Mouse (Mus musculus) myocyte (in vitro differentiated cells): ENCODE results near the gene Nlrp6. TPM values are rescaled to one million over a fixed set of nuclear protein-coding genes. Genes with fewer than 3 reads are reported as not detected.

Experiments used
- H3K27me3 ChIP-seq: one replicate; pipeline ENCODE4 v1.6.1; 2011; ENCODE audit not compliant: control insufficient read depth, insufficient read depth, insufficient read length
- H3K36me3 ChIP-seq: one replicate; pipeline ENCODE4 v1.6.1; 2011; ENCODE audit not compliant: control insufficient read depth, insufficient read depth
- H3K4me2 ChIP-seq: one replicate; pipeline ENCODE4 v1.6.1; 2011; ENCODE audit warnings: low read depth, control low read depth
- H3K4me3 ChIP-seq: one replicate; pipeline ENCODE4 v1.5.1; 2011; ENCODE audit warnings: mild to moderate bottlenecking, control low read depth, moderate library complexity
- H3K79me2 ChIP-seq: one replicate; pipeline ENCODE4 v1.6.1; 2011; ENCODE audit not compliant: control insufficient read depth, insufficient read depth
- H3ac ChIP-seq: one replicate; pipeline ENCODE4 v1.6.1; 2011; ENCODE audit not compliant: control insufficient read depth, insufficient read length
- CEBPB ChIP-seq: IDR thresholded peaks from 2 replicates; pipeline ENCODE4 v1.6.1; 2011; ENCODE audit warnings: mild to moderate bottlenecking, moderate library complexity; ENCODE audit not compliant: poor library complexity, insufficient read depth, severe bottlenecking
- E2F4 ChIP-seq: IDR thresholded peaks from one replicate; pipeline ENCODE4 v1.6.1; 2011; ENCODE audit warnings: mild to moderate bottlenecking, control low read depth, moderate library complexity; ENCODE audit not compliant: insufficient read depth
- MAX ChIP-seq: IDR thresholded peaks from one replicate; pipeline ENCODE4 v1.6.1; 2011; ENCODE audit warnings: low read depth, mild to moderate bottlenecking, control low read depth
- MYOD1 ChIP-seq, 3 experiments: IDR thresholded peaks; one replicate each; pipeline ENCODE4 v1.6.1; 2011; ENCODE audit warnings: control low read depth in 2 of 3, low read depth in 2 of 3, mild to moderate bottlenecking in 2 of 3, moderate library complexity in 1 of 3; ENCODE audit not compliant: insufficient read length in 2 of 3, control insufficient read depth in 1 of 3
- MYOG ChIP-seq, 3 experiments: IDR thresholded peaks; one replicate each; pipeline ENCODE4 v1.6.1; 2011; ENCODE audit warnings: control low read depth in 2 of 3, low read depth in 2 of 3, mild to moderate bottlenecking in 2 of 3; ENCODE audit not compliant: insufficient read length in 2 of 3, control insufficient read depth in 1 of 3, insufficient read depth in 1 of 3
- POLR2A ChIP-seq: IDR thresholded peaks from one replicate; pipeline ENCODE4 v1.6.1; 2011; ENCODE audit warnings: low read depth, mild to moderate bottlenecking, control low read depth, moderate library complexity; ENCODE audit not compliant: insufficient read length
- POLR2AphosphoS2 ChIP-seq: IDR thresholded peaks from one replicate; pipeline ENCODE4 v1.6.1; 2011; ENCODE audit warnings: low read depth, control low read depth; ENCODE audit not compliant: insufficient read length
- REST ChIP-seq: IDR thresholded peaks from one replicate; pipeline ENCODE4 v1.6.1; 2011; ENCODE audit warnings: mild to moderate bottlenecking, control low read depth, moderate library complexity; ENCODE audit not compliant: insufficient read depth, insufficient read length
- SRF ChIP-seq: IDR thresholded peaks from one replicate; pipeline ENCODE4 v1.6.1; 2011; ENCODE audit warnings: low read depth; ENCODE audit not compliant: control insufficient read depth, insufficient read length
- TCF12 ChIP-seq: IDR thresholded peaks from one replicate; pipeline ENCODE4 v1.6.1; 2011; ENCODE audit warnings: mild to moderate bottlenecking, control low read depth; ENCODE audit not compliant: poor library complexity, insufficient read depth, severe bottlenecking
- TCF3 ChIP-seq: IDR thresholded peaks from one replicate; pipeline ENCODE4 v1.6.1; 2011; ENCODE audit warnings: low read depth, control low read depth; ENCODE audit not compliant: insufficient read length
- USF1 ChIP-seq: IDR thresholded peaks from one replicate; pipeline ENCODE4 v1.6.1; 2011; ENCODE audit warnings: low read depth, mild to moderate bottlenecking, control low read depth, moderate library complexity
- polyA plus RNA-seq: library from polyadenylated mRNA; unstranded; fragments of >200 nt; fragmentation: generic; extraction: Trizol; gene quantifications from one replicate; pipeline ENCODE4 v1.2.1, GENCODE M21; 2012; ENCODE audit warnings: missing spikeins

Nlrp6 gene
- polyA plus RNA-seq, 1 experiment = 0.01 TPM

- Histone ChIP-seq H3K4me3 (no peak overlapping the region), H3K36me3 (no peaks in the 10 kb centered on the region), H3K4me2 (no peak overlapping the region), H3ac (no peak overlapping the region), H3K79me2 (no peaks in the 10 kb centered on the region), H3K27me3 (peaks cover 17% of the 10 kb centered on the region)
- no peak for TF ChIP-seq MAX
- TF ChIP-seq POLR2A = no peak
- no peak for TF ChIP-seq E2F4
- TF ChIP-seq MYOG (IDR thresholded peaks at IDR 0.05; ENCODE audit: control insufficient read depth in 1 of 3, insufficient read depth in 1 of 3, insufficient read length in 2 of 3, low read depth in 2 of 3) = no peak
- TF ChIP-seq SRF = no peak
- no peak for TF ChIP-seq TCF12
- TF ChIP-seq TCF3 = no peak
- no peak for TF ChIP-seq REST
- no peak for TF ChIP-seq CEBPB
- no peak for TF ChIP-seq USF1
- TF ChIP-seq MYOD1 (IDR thresholded peaks at IDR 0.05; ENCODE audit: control insufficient read depth in 1 of 3, insufficient read length in 2 of 3, low read depth in 2 of 3) = no peak
- no peak for TF ChIP-seq POLR2AphosphoS2
Observed at GRCm38 (mm10) chr7:140938436-140938835, 17.7 kb downstream of the Nlrp6 start.

DNA sequence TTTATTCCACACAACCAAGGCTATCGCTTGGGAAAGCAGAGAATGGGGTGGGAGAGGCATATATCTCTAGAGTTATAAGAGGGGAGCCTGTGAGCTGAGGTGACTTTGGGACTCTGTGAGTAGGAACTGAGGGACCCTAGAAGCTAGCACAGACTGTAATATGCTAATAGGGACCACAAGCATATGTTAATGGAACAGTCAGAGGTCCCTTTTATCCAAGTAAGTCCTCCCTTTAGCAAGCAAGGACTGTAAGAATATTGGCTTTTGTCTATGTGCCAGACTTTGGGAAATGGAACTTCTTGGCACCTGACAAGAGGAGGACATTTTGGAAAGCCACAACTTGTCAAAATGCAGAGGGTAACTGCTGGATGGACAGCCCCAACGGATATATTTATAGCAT, 18.2 kb downstream of the Nlrp6 start:
- H3K4me3 ChIP-seq = no peak overlapping the region
- TF ChIP-seq MYOG (IDR thresholded peaks at IDR 0.05; ENCODE audit: control insufficient read depth in 1 of 3, insufficient read depth in 1 of 3, insufficient read length in 2 of 3, low read depth in 2 of 3) = no peak
- no peak for TF ChIP-seq REST
- TF ChIP-seq MAX = no peak
- TF ChIP-seq TCF3 = no peak
- no peak for TF ChIP-seq SRF
- no peak for TF ChIP-seq POLR2A
- TF ChIP-seq POLR2AphosphoS2 = no peak
- no peak for TF ChIP-seq E2F4
- H3K36me3 ChIP-seq = no peaks in the 10 kb centered on the region
- peaks cover 16% of the 10 kb centered on the region for H3K27me3 ChIP-seq
- no peak overlapping the region for H3ac ChIP-seq
- H3K79me2 ChIP-seq = no peaks in the 10 kb centered on the region
- H3K4me2 ChIP-seq = no peak overlapping the region

DNA sequence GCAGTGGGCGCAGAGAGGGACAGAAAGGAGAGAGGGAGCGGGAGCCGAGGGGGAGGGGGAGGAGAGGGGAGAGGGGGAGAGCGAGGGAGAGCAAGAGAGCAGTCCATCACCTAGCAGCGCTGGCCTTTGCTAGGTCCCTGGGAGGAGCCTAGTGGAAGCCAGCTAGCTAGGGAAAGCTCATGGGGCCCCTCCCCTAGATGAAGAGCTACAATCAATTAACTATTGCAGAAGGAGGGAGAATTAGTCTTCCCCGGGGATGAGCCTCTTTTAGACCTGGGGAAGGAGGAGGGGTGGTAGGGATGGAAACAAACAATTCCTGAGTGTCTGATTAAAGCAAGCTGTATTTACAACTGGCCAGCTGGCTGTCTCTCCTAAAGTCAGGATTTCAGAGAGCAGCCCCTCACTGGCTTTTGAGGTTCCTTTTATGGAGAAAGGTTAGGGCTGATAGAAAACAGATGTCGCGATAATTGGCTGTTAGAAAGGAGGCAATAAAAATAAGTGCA, 19.0 kb downstream of the Nlrp6 start:
- H3K4me3 ChIP-seq = no peak overlapping the region
- no peaks in the 10 kb centered on the region for H3K36me3 ChIP-seq
- no peak overlapping the region for H3K4me2 ChIP-seq
- no peaks in the 10 kb centered on the region for H3K79me2 ChIP-seq
- TF ChIP-seq MYOD1 (IDR thresholded peaks at IDR 0.05; ENCODE audit: control insufficient read depth in 1 of 3, insufficient read length in 2 of 3, low read depth in 2 of 3) (no peak), USF1 (no peak), REST (no peak), E2F4 (no peak), TCF3 (no peak), SRF (no peak), POLR2AphosphoS2 (no peak), MAX (no peak), CEBPB (no peak)
- H3K27me3 ChIP-seq = peaks cover 10% of the 10 kb centered on the region
- no peak overlapping the region for H3ac ChIP-seq

- peak within 1 kb of the TSS; percentile 83 for H3K4me2 ChIP-seq
- TF ChIP-seq POLR2A (peak; percentile 25), CEBPB (no peak), MYOG (IDR thresholded peaks at IDR 0.05; ENCODE audit: control insufficient read depth in 1 of 3, insufficient read depth in 1 of 3, insufficient read length in 2 of 3, low read depth in 2 of 3) (peak in 1 of 3 experiments; percentile 30), MYOD1 (IDR thresholded peaks at IDR 0.05; ENCODE audit: control insufficient read depth in 1 of 3, insufficient read length in 2 of 3, low read depth in 2 of 3) (peak in 1 of 3 experiments; percentile 14)
- peaks cover under 1% of the 10 kb centered on the region for H3K27me3 ChIP-seq
- H3K36me3 ChIP-seq = no peaks in the 10 kb centered on the region
- peak within 1 kb of the TSS; percentile 72 for H3K4me3 ChIP-seq
- H3ac ChIP-seq = peak within 1 kb of the TSS; percentile 27
- no peaks in the 10 kb centered on the region for H3K79me2 ChIP-seq
Observed at GRCm38 (mm10) chr7:140941222-140942051, 20.7 kb downstream of the Nlrp6 start, which contains the start of gene Pgghg. TSS of gene Pgghg (plus strand) at chr7:140941391.
